Mouse (Mus musculus) thymus, adult 2 months (tissue): ENCODE results near the gene Tspan7.

Experiments used
- CTCF ChIP-seq: fragments of 200-500 bp; IDR thresholded peaks from 2 replicates; pipeline ENCODE4 v1.5.1; 2012; ENCODE audit warnings: mild to moderate bottlenecking, control low read depth, low read length, moderate library complexity, borderline replicate concordance; ENCODE audit not compliant: control insufficient read depth, poor library complexity, insufficient read depth; ENCODE audit errors: extremely low read depth
- POLR2A ChIP-seq: fragments of 200-500 bp; IDR thresholded peaks from 2 replicates; pipeline ENCODE4 v1.6.1; 2012; ENCODE audit warnings: mild to moderate bottlenecking, low read length, control low read depth, moderate library complexity; ENCODE audit not compliant: control insufficient read depth, poor library complexity, insufficient read depth; ENCODE audit errors: extremely low read depth

GRCm38 (mm10) chrX:10575406-10575805, 90.4 kb downstream of the Tspan7 start:
- TF ChIP-seq POLR2A (no peak), CTCF (no peak)
